Mouse (Mus musculus) embryo, embryonic 10.5 days (tissue): ENCODE results near the gene Zgrf1.

Experiments
- DNase-seq: peaks from one replicate; pipeline ENCODE4 v3.0.0-alpha.2; 2015; ENCODE audit warnings: low spot score

The Zgrf1 gene

DNA sequence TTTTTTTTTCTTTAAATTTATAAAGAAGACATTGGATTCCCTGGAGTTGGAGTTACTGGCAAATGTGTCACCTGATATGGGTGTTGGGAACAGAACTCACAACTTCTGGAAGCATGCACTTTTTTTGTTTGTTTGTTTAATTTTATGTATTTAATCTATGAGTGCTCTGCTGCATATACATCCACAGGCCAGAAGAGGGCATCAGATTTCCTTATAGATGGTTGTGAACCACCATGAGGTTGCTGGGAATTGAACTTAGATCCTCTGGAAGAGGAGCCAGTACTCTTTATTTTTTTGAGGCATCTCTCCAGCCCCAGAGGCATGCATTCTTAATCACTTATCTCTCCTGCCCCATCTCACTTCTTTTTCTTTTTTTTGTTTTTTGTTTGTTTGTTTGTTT lies 4.9 kb downstream of the Zgrf1 start:
- DNase-seq = peak; percentile 25

DNA sequence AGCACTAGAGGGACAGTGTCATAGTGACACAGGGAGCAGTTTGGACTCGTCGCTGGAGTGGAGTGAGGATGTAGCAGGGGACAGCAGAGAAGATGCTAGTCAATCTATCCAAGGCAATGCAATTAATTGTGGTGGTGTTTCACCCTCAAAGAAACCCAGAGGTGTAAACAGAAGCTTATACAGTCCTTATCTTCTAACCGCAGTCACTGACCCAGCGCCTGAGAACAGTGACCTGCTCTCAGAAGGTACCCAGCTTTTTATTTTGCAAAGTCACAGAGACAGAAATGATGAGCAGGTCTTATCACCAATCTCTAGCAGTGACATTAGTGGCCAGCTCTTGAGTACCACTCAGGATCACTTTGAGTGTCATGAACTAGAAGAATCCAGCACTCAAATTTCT lies 9.7 kb downstream of the Zgrf1 start:
- DNase-seq = no peak

DNA sequence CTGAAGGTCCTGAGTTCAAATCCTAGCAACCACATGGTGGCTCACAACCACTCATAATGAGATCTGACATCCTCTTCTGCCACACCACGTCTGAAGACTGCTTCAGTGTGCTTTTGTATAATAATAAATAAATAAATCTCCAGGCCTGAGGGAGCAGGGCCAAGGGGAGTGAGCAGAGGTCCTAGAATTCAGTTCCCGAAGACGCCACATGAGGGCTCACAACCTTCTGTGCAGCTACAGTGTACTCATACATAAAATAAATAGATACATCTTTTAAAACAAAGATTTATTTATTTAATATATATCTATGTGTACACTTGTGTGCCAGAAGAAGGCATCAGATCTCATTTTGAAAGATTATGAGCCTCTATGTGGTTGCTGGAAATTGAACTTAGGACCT lies 11.8 kb downstream of the Zgrf1 start:
- no peak for DNase-seq

DNA sequence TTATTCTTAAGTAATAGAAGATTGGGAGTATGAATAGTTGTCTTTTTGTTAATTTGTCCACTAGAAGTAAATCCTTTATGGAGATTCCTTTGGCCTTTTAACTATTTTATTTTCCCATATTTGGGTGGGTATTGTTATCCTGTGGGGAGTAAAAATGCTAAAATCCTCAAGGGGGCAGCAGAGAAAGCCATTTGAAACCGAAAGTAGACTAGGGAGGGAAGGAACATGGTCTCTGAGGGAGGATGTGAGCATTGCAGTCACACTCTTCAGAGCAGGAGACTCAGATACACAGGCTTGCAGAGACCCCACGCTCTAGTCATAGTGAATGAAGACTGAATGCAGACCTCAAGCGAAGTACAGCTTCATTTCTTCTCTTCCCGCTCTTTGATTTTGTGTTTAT lies 19.3 kb downstream of the Zgrf1 start:
- DNase-seq = peak; percentile 80

DNA sequence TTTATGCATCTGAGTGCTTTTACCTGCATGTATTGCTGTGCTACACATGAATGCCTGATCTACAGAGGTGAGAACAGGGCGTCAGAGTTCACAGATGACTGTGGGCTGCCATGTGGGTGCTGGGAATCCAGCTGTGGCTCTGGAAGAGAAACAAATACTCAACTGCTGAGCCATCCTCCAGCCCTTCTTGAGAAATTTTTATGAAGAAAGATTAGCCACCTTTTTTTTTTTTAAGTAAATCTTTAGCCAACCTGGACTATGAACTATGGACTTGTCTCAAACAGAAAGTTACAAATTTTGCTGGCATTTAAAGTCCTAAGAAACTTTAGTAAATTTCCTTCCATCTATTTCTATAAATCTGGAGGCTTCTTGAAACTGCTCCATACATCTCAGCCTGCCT lies 43.8 kb downstream of the Zgrf1 start:
- DNase-seq = no peak

DNA sequence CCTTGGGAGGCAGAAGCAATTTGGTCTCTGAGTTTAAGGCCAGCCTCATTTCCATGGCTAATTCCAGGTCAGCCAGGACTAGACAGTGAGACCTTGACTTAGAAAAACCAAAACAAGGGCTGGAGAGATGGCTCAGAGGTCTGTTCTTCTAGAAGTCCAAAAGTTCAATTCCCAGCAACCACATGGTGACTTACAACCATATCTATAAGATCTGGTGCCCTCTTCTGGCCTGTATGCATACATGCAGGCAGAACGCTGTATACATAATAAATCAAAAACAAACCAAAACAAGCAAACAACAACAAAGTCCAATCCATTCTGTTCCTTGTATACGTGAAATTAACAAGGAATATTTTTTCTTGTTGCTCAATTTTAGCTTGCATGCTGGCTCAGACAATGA lies 54.8 kb downstream of the Zgrf1 start:
- DNase-seq = no peak

DNA sequence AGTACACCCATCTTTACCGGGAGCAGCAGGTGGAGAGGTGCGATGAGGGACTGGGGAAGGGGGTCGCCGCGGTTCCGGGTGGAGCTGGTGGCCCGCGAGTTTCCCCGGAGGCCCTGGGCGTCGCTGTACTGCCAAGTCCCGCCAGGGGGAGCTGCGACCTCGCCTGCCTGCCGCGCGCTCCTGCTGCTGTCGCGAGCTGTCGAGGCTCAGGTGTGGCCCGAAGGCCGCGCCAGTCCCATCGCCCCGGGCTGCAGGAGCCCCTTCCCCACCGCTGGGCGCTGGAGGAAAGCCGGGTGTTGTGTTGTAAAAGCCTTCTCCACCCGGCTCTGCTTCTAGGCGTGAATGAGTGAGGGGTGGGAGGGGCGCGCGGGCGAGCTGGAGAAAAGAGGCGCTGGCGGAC lies 72.0 kb downstream of the Zgrf1 start:
- DNase-seq = peak; percentile 83

DNA sequence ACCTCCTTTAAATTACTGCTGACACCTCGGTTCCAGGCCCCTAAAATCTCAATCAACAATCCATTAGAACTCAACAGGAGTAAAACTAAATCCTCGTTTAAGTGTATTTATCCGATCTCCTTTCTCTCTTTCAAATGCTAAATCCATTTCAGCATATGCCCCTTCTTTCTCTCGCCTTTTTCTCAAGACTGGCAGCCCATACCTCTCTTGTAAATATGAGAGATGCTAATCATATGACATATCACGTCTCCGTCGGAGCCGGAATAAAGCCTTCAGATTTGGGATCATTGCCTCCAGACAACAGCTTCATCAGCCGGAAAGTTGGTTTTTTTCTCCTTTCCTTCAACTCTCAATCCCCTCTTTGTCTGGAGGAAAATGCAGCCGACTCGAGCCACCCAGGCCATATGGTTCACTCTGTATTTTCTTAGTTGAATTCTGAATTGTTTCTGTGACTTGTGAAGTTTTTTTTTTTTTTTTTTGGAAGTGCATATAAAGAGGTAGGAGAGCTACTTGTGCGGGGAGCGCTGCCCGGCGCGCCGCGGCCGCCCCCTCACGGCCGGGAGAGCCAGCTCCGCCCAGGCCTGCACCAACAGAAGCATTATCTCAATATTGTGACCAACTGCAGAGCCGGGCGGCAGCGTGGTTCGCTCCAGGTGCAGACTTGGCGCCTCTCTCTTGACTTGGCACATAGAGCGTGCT lies 72.6 kb downstream of the Zgrf1 start:
- DNase-seq = peak; percentile 73

DNA sequence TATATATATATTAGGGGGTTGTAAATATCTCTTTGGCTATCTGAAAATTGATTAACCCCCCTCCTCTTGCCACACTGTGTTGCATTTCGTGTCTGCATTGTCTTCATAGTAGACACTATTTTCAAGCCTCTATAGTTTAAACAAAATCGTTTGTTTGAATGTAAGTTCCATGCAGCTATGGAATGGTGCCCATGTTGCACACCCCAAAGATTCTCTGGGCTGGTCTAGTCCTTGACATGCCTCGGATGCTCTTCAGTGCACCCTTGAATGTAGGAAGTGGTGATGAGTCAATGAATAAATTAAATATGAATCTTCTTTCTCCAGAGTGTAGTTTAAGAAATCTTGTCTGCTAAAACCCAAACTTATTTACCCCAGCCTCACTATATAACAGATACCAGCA lies 73.2 kb downstream of the Zgrf1 start:
- DNase-seq = no peak

DNA sequence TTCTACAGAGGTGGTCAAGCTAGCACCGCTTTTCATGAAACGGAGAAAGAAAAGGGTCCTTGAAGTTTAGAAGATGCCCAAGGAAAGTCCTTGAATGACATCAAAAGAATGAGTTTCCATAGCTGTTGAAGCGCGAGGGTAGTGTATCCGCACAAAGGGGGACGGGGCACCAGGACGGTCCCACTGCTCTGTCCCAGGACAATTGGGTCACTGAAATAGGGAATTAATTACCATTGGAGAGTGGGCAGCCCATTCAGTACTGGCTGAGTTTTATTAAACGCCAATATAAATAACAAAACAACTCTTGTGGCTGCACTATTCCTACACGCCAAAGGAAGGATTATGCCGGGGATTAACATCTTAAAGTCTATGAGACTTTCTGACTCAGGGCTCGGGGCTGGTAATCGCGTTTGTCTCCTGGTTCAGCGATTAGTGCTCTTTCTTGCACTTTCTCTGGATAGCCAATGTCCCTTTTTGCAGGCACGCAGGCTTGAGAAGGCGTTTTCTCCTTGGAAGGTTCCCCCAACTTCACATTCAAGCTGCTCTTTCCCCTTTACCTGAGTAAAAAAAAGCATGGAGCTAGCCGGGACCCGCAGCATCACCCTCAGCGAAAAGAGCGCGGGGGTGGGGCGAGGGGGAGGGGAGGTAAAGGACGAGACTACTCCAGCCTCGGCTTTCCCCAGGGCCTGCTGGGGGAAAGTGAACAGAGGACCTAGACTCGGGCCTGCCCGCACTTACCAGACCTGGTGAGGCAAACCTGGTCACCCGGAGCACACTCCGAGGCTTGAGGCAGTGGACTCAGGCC lies 74.1 kb downstream of the Zgrf1 start:
- DNase-seq = peak; percentile 72

DNA sequence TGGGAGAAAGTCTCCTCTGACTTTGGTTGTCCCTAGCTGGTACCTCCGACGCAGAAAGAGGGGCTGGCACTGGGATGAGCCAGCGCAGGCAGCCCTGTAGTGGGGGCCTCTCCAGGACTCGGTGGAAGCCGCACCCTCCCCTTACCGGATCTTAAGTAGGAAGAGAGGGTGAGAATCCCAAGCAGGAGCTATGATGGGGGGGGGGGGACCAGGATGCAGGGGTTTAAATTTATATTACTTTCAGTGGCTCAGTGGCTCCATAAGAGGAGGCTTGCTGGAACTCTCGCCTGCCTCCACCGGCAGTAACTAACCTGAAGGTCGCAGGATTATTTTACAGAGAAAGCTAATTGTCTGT lies 74.6 kb downstream of the Zgrf1 start:
- DNase-seq = no peak

DNA sequence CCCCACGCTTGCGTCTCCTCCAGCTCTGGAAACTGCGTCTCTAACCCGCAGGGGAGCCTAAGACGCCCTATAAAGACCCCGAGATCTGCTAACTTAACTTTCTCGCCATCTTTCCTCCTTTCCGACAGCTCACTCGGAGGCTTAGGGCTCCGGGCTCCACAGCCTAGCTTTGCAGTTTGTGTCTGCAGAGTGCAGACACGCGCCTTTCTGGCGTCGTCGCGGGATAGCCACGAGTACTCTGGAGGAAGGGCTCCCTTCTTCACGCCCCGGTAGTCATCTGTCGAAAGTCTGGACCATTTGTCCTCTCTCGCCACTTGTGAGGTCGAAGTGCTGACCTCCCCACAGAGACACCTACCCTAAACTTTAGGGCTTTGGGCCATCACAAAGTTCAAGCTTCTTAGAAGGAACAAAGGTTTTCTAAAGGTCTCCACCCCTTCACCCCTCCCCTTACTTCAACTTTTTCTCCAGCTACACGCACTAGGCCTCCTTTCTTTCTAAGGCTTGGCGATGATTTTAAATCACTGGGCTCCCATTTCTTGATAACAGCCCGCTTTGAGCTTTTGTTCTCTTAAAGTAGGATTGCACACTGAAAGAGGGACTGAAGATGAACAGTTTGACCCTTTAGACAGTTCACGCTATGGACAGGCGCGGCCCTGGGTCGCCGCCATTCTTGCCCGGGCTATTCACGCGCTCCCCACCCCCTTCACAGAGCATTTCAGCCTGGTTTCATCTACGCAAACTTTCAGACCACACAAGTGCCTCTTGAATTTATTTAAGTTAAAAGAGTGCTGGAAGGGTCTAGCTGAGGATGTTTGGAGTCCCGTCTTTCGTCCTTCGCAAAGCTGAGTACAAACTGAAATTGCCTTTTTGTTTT lies 75.3 kb downstream of the Zgrf1 start:
- peak; percentile 78 for DNase-seq

DNA sequence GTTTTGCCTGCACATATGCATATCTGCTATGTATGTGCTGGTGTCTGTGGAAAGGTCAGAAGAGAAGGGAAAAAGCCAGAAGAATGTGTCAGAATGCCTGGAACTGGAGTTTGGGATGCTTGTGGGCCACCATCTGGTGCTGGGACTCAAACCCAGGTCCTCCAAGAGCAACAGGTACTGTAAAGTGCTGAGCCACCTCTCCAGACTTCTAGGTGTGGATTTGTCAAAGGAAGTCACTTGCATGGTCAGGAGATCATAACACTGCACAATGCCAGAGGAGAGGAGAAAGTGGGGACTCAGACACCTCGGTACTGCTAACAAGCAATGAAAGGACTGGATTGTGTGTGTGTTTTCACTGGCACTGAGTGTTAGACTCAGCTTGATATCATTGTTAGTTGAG lies 76.9 kb downstream of the Zgrf1 start:
- no peak for DNase-seq

DNA sequence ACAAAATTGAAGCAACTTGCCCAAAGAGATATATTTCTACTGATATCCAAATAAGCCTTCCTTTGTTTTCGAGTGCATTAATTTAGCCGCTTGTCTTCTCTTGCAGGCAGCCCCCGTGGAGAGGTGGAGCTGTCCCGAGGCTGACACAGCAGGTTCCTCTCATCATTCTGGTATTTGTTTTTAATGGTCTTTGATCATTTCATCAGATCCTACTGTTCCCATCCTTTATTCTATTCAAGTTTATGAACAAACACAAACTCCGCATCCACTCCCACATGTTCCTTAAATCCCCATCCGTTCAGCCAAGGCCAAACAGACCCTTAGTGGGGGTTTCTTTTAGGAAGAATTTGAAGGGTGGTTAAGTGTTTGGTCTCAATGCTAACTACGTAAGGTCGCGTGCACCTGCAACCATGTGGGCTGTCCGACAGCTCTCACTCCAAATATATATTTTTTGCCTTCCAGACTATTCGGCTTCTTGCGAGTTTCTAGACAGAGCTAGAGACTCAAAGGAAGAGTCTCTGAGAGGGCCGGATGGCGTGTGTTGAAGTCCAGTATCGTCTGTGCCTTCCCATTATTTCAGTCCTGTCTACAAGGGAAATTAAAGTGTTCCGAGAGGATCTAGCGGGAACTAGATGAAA lies 77.6 kb downstream of the Zgrf1 start:
- DNase-seq = no peak

DNA sequence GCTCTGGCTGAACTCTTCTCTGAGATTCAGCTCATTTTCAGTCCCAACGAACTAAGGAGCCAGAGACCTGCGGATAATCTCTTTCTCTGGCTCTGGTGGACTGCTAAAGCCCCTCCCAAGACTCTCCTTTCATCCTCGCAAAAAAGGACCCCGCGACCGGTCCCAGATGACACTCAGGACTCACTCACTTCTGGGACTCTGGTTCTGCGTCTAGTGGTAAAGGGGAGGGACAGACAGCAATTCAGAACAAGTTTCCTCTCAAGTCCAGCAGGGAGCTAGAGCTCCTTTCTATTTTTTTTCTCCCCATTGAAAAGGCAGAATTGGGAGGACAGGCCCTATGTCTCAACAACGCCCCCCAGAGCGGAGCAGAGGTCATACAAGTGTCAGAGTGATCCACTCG lies 78.3 kb downstream of the Zgrf1 start:
- DNase-seq = no peak

DNA sequence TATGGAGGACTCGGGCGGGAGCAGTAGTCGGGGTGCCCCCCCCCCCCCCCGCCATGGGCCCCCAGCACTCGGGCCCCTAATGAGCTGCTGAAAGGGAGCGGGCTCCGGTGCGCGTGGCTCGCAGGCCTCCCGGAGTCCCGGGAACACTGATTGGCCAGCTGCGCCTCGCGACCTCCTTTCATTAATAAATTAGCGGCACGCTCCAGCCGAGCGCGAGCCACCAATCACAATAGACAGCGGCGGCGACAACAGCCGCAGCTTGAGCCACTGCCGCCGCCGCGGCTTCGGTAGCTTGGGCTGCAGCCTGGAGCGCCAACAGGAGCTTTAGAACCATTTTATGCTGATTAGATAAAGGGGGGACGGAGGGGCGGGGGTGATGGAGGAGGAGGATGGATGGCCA lies 79.2 kb downstream of the Zgrf1 start:
- peak; percentile 88 for DNase-seq

DNA sequence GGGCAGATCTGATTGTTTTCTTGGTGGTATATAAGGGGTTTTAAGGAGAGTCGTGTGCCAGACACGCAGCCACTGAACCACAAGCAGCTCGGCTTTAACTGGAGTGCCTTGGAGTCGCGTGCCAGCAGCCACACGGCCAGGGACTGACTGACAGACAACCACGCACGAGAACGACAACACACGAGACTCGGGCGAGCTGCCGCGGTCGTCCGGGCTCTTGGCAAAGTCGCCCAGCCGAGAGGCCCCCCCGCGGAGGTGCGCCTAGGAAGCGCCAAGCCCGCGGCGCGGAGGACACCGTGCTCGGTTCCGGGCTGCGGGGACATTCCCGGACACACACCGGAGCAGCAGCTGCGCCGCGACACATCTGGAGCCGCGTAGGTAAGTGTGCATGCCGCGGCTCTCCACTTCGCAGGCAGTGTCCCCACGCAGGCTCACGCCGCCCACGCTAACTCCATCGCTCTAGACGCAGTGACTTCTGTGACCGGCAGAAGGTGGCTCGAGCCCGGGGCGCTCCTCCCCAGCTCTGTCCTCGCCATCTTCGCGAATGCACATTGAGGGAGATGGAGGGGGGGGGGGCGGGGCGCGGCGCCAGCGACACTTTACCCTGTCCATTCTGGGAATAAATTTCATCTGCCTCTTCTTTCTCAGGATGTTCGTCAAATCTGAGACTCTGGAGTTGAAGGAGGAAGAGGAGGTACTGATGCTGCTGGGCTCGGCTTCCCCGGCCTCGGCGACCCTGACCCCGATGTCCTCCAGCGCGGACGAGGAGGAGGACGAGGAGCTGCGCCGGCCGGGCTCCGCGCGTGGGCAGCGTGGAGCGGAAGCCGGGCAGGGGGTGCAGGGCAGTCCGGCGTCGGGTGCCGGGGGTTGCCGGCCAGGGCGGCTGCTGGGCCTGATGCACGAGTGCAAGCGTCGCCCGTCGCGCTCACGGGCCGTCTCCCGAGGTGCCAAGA lies 80.1 kb downstream of the Zgrf1 start, which contains the start of gene Neurog2:
Gene Neurog2 (plus strand): TSS at position 56 of the 953 bp plus-strand sequence.
- no peak for DNase-seq

DNA sequence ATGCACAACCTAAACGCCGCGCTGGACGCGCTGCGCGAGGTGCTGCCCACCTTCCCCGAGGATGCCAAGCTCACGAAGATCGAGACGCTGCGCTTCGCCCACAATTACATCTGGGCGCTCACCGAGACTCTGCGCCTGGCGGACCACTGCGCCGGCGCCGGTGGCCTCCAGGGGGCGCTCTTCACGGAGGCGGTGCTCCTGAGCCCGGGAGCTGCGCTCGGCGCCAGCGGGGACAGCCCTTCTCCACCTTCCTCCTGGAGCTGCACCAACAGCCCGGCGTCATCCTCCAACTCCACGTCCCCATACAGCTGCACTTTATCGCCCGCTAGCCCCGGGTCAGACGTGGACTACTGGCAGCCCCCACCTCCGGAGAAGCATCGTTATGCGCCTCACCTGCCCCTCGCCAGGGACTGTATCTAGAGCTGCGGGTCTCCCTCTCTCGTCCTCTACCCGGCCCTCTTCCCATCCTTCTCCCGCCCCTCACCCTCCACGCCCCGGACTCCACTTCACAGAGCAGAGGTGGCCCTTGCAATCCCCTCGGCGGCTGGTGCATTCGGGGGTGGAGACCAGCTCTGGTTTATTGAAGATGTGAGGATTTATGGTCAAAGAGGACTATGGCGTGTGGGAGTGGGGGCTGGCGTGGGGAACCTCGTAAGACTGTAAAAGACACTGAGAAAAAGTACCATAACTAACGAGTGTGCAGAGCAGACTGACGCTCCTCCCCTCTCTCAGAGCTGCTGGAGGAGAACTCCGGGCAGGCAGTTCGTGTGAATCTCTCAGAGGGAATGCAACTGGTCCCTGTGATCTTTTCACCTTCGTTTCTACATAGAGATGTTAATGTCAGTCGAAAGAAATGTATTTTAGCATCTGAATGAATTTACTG lies 81.1 kb downstream of the Zgrf1 start:
- DNase-seq = peak; percentile 86

DNA sequence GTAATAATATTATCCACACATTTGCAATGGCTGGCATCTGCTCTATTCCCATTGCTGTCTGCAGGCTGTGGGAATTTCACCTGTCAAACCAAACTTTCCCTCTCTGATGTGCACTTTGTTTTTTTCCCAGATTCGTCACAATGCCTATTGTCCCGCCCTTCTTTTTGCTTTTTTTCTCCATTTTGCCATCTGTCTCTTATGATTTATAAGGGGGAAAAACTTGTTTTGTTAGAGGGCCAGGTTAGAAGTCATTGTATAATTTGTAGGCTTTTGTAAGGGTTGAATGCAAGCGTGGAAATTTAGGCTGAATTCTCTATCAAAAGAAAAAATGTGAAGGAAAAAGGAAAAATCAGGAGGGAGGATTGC lies 81.7 kb downstream of the Zgrf1 start:
- DNase-seq = peak; percentile 61
